Mouse (Mus musculus): ENCODE measurements around the gene Kcnc3. TPM values are rescaled to one million over a fixed set of nuclear protein-coding genes. Genes with fewer than 3 reads are reported as not detected.

Gene Kcnc3
- polyA plus RNA-seq, 1 experiment, result 47.9 TPM

GRCm38 (mm10) chr7:44568803-44569202 lies 21.7 kb upstream of the Kcnc3 start:
- DNase-seq (ENCODE audit: extremely low spot score in 1 of 2, low spot score in 1 of 2), result no peak

- no peak for DNase-seq (ENCODE audit: extremely low spot score in 1 of 2, low spot score in 1 of 2)
These were observed 19.5 kb upstream of the Kcnc3 start for GRCm38 (mm10) chr7:44570989-44571388.

GRCm38 (mm10) chr7:44571811-44572210 lies 18.7 kb upstream of the Kcnc3 start:
- DNase-seq (ENCODE audit: extremely low spot score in 1 of 2, low spot score in 1 of 2), result no peak

- no peak for DNase-seq (ENCODE audit: extremely low spot score in 1 of 2, low spot score in 1 of 2)
These were observed 18.2 kb upstream of the Kcnc3 start, which contains the start of gene Napsa for GRCm38 (mm10) chr7:44572213-44572701. Gene Napsa, plus strand, starts transcription at chr7:44572380.

- DNase-seq (ENCODE audit: extremely low spot score in 1 of 2, low spot score in 1 of 2), result no peak
These were observed 17.4 kb upstream of the Kcnc3 start for GRCm38 (mm10) chr7:44572956-44573484.

- no peak for DNase-seq (ENCODE audit: extremely low spot score in 1 of 2, low spot score in 1 of 2)
These were observed 14.1 kb upstream of the Kcnc3 start for GRCm38 (mm10) chr7:44576333-44576844.

GRCm38 (mm10) chr7:44581637-44582036 lies 8.8 kb upstream of the Kcnc3 start:
- no peak for DNase-seq (ENCODE audit: extremely low spot score in 1 of 2, low spot score in 1 of 2)

- no peak for DNase-seq (ENCODE audit: extremely low spot score in 1 of 2, low spot score in 1 of 2)
These were observed 7.8 kb upstream of the Kcnc3 start for GRCm38 (mm10) chr7:44582709-44583108.

- no peak for DNase-seq (ENCODE audit: extremely low spot score in 1 of 2, low spot score in 1 of 2)
These were observed 7.3 kb upstream of the Kcnc3 start for GRCm38 (mm10) chr7:44583146-44583545.

- DNase-seq (ENCODE audit: extremely low spot score in 1 of 2, low spot score in 1 of 2), result no peak
These were observed 6.1 kb upstream of the Kcnc3 start for GRCm38 (mm10) chr7:44584265-44584804.

- DNase-seq (ENCODE audit: extremely low spot score in 1 of 2, low spot score in 1 of 2), result no peak
These were observed 5.5 kb upstream of the Kcnc3 start for GRCm38 (mm10) chr7:44584921-44585320.

- DNase-seq (ENCODE audit: extremely low spot score in 1 of 2, low spot score in 1 of 2), result no peak
These were observed 4.9 kb upstream of the Kcnc3 start for GRCm38 (mm10) chr7:44585606-44586005.

- peak in 1 of 2 experiments; percentile 86 for DNase-seq (ENCODE audit: extremely low spot score in 1 of 2, low spot score in 1 of 2)
These were observed 3.9 kb upstream of the Kcnc3 start for GRCm38 (mm10) chr7:44586518-44586917.

- DNase-seq (ENCODE audit: extremely low spot score in 1 of 2, low spot score in 1 of 2), result peak; percentile 69 to 87
These were observed 3.5 kb upstream of the Kcnc3 start for GRCm38 (mm10) chr7:44586930-44587329.

- DNase-seq (ENCODE audit: extremely low spot score in 1 of 2, low spot score in 1 of 2), result no peak
These were observed 2.8 kb upstream of the Kcnc3 start for GRCm38 (mm10) chr7:44587676-44588075.

GRCm38 (mm10) chr7:44588338-44588737 lies 2.1 kb upstream of the Kcnc3 start:
- no peak for DNase-seq (ENCODE audit: extremely low spot score in 1 of 2, low spot score in 1 of 2)

- DNase-seq (ENCODE audit: extremely low spot score in 1 of 2, low spot score in 1 of 2), result peak in 1 of 2 experiments; percentile 78
These were observed 1.3 kb upstream of the Kcnc3 start for GRCm38 (mm10) chr7:44589149-44589548.

- no peak for DNase-seq (ENCODE audit: extremely low spot score in 1 of 2, low spot score in 1 of 2)
These were observed 518 bp upstream of the Kcnc3 start for GRCm38 (mm10) chr7:44589946-44590345.

GRCm38 (mm10) chr7:44591348-44592116 lies 1.1 kb downstream of the Kcnc3 start:
- no peak for DNase-seq (ENCODE audit: extremely low spot score in 1 of 2, low spot score in 1 of 2)

GRCm38 (mm10) chr7:44593051-44593450 lies 2.6 kb downstream of the Kcnc3 start:
- no peak for DNase-seq (ENCODE audit: extremely low spot score in 1 of 2, low spot score in 1 of 2)

GRCm38 (mm10) chr7:44593775-44594174 lies 3.3 kb downstream of the Kcnc3 start:
- peak; percentile 76 to 91 for DNase-seq (ENCODE audit: extremely low spot score in 1 of 2, low spot score in 1 of 2)
